Mouse (Mus musculus) megakaryocyte, embryonic 14.5 days (primary cell): ENCODE measurements around the gene Cd37. TPM values are rescaled to one million over a fixed set of nuclear protein-coding genes. Genes with fewer than 3 reads are reported as not detected.

Source experiments
- H3K27me3 ChIP-seq: replicated peaks from 2 replicates; pipeline ENCODE3; 2012; ENCODE audit warnings: inconsistent platforms
- H3K36me3 ChIP-seq: replicated peaks from 2 replicates; pipeline ENCODE3; 2012; ENCODE audit warnings: low read length, inconsistent platforms, mixed read lengths
- H3K4me1 ChIP-seq: 2 replicates; pipeline ENCODE4 v1.6.1; 2012; ENCODE audit warnings: inconsistent platforms
- H3K4me3 ChIP-seq: replicated peaks from 2 replicates; pipeline ENCODE3; 2012; ENCODE audit warnings: moderate library complexity, mild to moderate bottlenecking, inconsistent platforms
- H3K9me3 ChIP-seq: 2 replicates; pipeline ENCODE4 v1.6.1; 2012; ENCODE audit warnings: inconsistent platforms
- FLI1 ChIP-seq: IDR thresholded peaks from 2 replicates; pipeline ENCODE4 v1.6.1; 2012; ENCODE audit warnings: low read length, inconsistent platforms, mixed read lengths
- GATA1 ChIP-seq: IDR thresholded peaks from 3 replicates; pipeline ENCODE4 v1.6.1; 2012; ENCODE audit warnings: mixed read lengths, low read length, inconsistent platforms, borderline replicate concordance
- polyA plus RNA-seq: library from polyadenylated mRNA; stranded (reverse); fragments of >175 nt; gene quantifications from 2 replicates; pipeline ENCODE4 v1.2.3, GENCODE M21; 2012; ENCODE audit warnings: low replicate concordance; ENCODE audit not compliant: insufficient read depth

The Cd37 gene
- polyA plus RNA-seq, 1 experiment, result 212 TPM

DNA sequence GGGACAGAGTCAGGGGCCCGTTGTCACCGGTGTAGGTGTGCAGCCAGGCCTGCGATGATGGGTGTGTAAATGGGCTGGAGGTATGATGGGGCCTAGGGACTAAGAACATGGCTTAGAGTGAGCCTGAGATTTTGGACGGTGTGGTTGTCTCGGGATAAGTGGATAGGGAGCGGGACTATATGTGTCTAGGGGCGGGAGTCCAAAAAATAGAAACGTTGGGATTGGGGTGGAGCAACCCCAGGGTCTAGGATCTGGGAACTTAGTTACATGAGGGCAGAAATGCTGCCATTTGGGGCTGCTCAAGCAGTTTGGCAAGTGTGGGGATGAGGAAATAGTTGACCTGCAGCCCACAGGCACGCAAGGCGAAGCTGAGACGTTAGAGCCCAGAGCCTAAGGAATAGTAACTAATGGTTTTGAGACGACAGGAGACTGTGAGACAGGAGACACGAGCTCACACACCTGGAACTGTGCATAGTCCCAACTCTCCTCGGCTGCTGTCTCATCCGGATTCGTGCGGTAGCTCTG is 3.2 kb downstream of the Cd37 start:
- H3K27me3 ChIP-seq, result peaks cover 3% of the 10 kb centered on the region
- H3K4me1 ChIP-seq, result peaks cover 80% of the 10 kb centered on the region
- TF ChIP-seq GATA1 (no peak), FLI1 (no peak)

GRCm38 (mm10) chr7:45234922-45235571 is 3.9 kb downstream of the Cd37 start:
- Histone ChIP-seq H3K4me1 (peaks cover 79% of the 10 kb centered on the region), H3K4me3 (no peak overlapping the region), H3K36me3 (peaks cover 63% of the 10 kb centered on the region), H3K9me3 (no peaks in the 10 kb centered on the region), H3K27me3 (peaks cover 3% of the 10 kb centered on the region)
- TF ChIP-seq FLI1, result no peak
- no peak for TF ChIP-seq GATA1

More for the DNA sequence above, 3.2 kb downstream of the Cd37 start:
- H3K36me3 ChIP-seq, result peaks cover 63% of the 10 kb centered on the region
- H3K4me3 ChIP-seq, result peak overlapping the region; percentile 14
- H3K9me3 ChIP-seq, result no peaks in the 10 kb centered on the region

- Histone ChIP-seq H3K36me3 (peaks cover 63% of the 10 kb centered on the region), H3K9me3 (no peaks in the 10 kb centered on the region), H3K4me3 (peak overlapping the region; percentile 38), H3K4me1 (peaks cover 80% of the 10 kb centered on the region), H3K27me3 (peaks cover 3% of the 10 kb centered on the region)
- TF ChIP-seq GATA1 (no peak), FLI1 (no peak)
These were observed 4.5 kb downstream of the Cd37 start for GRCm38 (mm10) chr7:45234333-45234841.

DNA sequence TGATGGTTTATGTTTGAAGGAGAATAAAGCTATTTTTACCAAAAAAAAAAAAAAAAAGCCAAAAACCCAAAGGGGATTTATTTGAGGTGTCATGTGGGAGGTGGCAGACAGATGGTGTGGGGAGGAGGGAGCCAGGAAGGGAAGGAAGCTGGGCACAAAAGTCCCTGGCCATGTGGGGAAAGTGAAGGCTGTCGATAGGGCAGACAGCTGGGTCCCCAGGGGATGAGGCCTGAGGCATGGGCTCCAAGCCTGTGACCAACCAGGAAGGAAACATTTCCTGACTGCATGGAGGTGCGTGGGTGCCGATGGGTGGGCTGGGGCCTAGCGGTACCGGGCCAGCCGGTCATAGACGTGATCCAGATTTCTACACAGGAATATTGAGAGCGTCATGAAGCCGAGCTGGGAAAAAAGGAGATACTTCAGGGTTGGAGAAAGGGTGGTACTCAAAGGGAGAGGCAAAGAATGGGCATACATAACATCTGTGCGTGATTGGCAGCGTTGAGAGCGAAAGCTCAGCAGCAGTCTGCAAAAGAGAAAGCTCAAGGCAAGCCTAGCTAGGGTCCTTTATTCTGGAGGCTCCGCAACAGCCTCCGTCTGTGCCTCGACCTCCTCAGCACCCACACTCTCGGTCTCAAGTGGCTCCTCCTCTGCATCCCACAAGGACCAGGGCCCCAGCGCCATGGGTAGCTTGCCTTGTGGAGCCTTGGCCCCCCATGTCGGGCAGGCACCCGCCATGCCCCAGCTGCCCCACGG is 5.2 kb downstream of the Cd37 start:
- Histone ChIP-seq H3K4me1 (peaks cover 74% of the 10 kb centered on the region), H3K4me3 (peak overlapping the region; percentile 54)
- TF ChIP-seq FLI1, result no peak
- no peak for TF ChIP-seq GATA1

GRCm38 (mm10) chr7:45232716-45233465 is 6.0 kb downstream of the Cd37 start:
- peaks cover 9% of the 10 kb centered on the region for H3K27me3 ChIP-seq
- no peak for TF ChIP-seq FLI1
- TF ChIP-seq GATA1, result no peak
- peaks cover 63% of the 10 kb centered on the region for H3K36me3 ChIP-seq
- H3K4me3 ChIP-seq, result no peak overlapping the region
- no peaks in the 10 kb centered on the region for H3K9me3 ChIP-seq
- H3K4me1 ChIP-seq, result peaks cover 65% of the 10 kb centered on the region

More for the DNA sequence above, 5.2 kb downstream of the Cd37 start:
- H3K27me3 ChIP-seq, result peaks cover 5% of the 10 kb centered on the region
- no peaks in the 10 kb centered on the region for H3K9me3 ChIP-seq
- H3K36me3 ChIP-seq, result peaks cover 63% of the 10 kb centered on the region

DNA sequence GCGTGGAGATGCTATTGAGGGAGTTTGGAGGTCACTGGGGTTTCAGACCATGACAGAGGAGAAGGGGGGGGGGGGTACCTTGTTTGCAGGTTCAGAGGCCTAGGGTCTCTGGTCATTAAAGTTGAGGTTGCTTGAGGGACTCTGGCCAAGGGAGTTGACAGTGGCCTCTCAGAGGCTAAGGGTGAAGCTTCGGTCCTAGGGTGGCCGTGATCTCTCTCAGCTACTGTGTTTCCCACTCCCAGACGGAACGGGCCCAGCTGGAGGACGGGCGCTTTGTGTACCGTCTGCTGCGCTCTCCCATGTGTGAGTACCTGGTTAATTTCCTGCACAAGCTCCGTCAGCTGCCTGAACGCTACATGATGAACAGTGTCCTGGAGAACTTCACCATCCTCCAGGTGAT is 7.0 kb downstream of the Cd37 start:
- no peaks in the 10 kb centered on the region for H3K9me3 ChIP-seq
- no peak overlapping the region for H3K4me3 ChIP-seq
- TF ChIP-seq FLI1 (no peak), GATA1 (no peak)
- peaks cover 56% of the 10 kb centered on the region for H3K4me1 ChIP-seq
- H3K27me3 ChIP-seq, result peaks cover 12% of the 10 kb centered on the region
- peaks cover 58% of the 10 kb centered on the region for H3K36me3 ChIP-seq

- no peak for TF ChIP-seq GATA1
- TF ChIP-seq FLI1, result no peak
- H3K27me3 ChIP-seq, result peaks cover 19% of the 10 kb centered on the region
- H3K4me1 ChIP-seq, result peaks cover 49% of the 10 kb centered on the region
- no peak overlapping the region for H3K4me3 ChIP-seq
- no peaks in the 10 kb centered on the region for H3K9me3 ChIP-seq
- H3K36me3 ChIP-seq, result peaks cover 50% of the 10 kb centered on the region
These were observed 7.7 kb downstream of the Cd37 start for GRCm38 (mm10) chr7:45231192-45231591.

DNA sequence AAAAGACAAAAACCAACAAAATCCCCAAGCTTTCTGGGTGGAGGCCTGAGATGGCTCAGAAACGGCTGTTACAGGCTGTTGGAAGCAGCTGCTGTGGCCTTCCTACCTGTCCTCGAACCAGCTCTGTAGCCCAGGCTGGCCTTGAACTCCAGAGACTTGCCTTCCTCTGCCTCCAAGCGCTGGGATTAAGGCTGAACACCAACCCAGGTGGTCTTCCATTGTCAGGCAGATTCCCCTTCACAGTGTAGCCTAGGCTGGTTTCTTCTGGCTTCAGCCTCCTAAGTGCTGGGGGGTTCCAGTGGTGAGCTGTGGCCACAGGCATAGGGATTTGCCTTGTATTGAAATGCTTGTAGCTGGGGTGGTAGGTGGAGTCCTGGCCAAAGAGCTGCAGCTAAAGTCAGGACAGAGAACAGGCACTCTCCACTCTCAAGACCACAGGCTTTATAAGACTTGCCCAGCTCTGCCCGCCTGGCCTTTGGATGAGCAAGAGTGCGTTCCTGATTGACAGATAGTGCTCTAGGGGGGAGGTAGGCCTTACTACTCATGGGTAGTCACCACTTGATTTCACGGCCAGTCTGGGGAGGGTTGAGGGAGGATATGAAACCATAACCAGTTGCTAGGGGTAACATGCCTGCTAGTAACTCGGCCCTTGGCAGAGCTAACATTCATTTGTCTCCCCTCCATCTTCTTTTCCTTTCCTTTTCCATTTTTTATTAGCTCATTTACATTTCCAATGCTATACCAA is 9.3 kb downstream of the Cd37 start:
- peaks cover 35% of the 10 kb centered on the region for H3K36me3 ChIP-seq
- peaks cover 34% of the 10 kb centered on the region for H3K4me1 ChIP-seq
- no peak for TF ChIP-seq GATA1
- TF ChIP-seq FLI1, result no peak
- peaks cover 29% of the 10 kb centered on the region for H3K27me3 ChIP-seq
- no peaks in the 10 kb centered on the region for H3K9me3 ChIP-seq
- H3K4me3 ChIP-seq, result no peak overlapping the region

DNA sequence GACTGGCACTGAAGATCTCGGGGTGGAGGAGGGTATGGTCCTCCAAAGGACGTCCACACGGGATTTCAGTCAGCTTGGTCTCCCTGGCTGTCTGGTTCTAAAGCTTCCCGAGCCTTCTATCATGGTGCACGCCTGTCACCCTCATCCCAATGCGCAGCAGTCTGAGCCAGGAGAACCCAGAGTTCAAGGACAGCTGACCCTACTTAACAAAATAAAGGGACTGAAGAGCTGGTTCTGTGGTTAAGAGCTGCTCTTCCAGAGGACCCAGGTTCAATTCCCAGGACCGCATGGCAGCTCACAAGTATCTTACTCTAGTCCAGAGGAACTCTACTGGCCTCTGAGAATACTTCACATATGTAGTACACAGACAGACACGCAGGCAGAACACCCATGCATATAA is 9.9 kb downstream of the Cd37 start:
- Histone ChIP-seq H3K27me3 (peaks cover 31% of the 10 kb centered on the region), H3K36me3 (peaks cover 29% of the 10 kb centered on the region), H3K4me3 (no peak overlapping the region), H3K9me3 (no peaks in the 10 kb centered on the region), H3K4me1 (peaks cover 28% of the 10 kb centered on the region)
- TF ChIP-seq FLI1 (no peak), GATA1 (no peak)

- H3K4me3 ChIP-seq, result no peak overlapping the region
- TF ChIP-seq FLI1 (no peak), GATA1 (no peak)
- H3K36me3 ChIP-seq, result peaks cover 24% of the 10 kb centered on the region
- no peaks in the 10 kb centered on the region for H3K9me3 ChIP-seq
- H3K27me3 ChIP-seq, result peaks cover 32% of the 10 kb centered on the region
- peaks cover 25% of the 10 kb centered on the region for H3K4me1 ChIP-seq
These were observed 10.4 kb downstream of the Cd37 start for GRCm38 (mm10) chr7:45228548-45228947.
